Mouse (Mus musculus): ENCODE measurements around the gene Cdrt4.

DNA sequence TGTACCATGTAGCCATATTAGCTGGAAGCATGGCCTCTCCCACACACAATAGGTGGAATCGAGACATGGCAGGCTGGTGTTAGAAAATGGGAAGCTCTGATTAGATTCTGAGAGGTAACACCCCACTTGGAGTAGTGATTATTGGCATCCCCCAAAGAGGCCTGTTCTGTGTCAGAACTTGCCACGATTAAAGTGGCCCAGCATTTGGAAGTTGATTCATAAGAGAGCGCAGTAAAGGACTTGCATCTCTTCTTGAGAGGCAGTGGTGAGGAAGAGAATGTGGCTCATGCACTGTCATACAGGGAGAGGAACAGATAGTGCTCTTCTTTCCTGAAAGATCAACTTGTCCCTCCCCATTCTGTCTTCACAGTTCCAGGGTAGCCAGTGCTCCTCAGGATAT, 34.1 kb downstream of the Cdrt4 start:
- no peak for TF ChIP-seq CTCF (IDR thresholded peaks at IDR 0.05; ENCODE audit: borderline replicate concordance, extremely low read depth, insufficient read depth, insufficient read length)
- TF ChIP-seq POLR2A (IDR thresholded peaks at IDR 0.05; ENCODE audit: borderline replicate concordance, extremely low read depth, insufficient read depth, insufficient read length, poor library complexity, severe bottlenecking): no peak

Measured in brain, embryonic 14.5 days (tissue).